Mouse (Mus musculus): ENCODE data around the gene Grik2.
A peak's percentile ranks its signal among the peaks of the same experiment; 100 is the strongest.
"Not testable (repeated sequence)": the region's sequence is repeated elsewhere in the genome, so short reads cannot be mapped to it uniquely, and the experiment has no call there.

Gene Grik2

DNA sequence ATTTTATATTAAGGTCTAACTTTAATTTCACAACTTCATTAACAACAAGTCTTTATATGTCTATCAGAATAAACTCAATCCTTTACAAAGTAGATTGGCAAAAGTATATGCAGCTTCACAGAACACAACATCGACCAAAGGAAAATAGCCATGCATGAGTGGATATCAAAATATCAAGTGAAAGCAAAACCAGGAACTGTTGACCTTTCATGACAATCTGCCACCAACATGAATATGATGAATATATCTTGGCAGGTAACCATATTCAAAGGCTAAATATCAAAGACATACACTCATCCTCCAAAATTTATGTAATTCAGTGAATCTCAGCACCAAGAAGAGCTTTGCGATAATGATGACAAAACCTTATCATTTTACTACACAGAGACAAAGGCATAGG lies 141.4 kb downstream of the Grik2 start:
- DNase-seq: no peak

DNA sequence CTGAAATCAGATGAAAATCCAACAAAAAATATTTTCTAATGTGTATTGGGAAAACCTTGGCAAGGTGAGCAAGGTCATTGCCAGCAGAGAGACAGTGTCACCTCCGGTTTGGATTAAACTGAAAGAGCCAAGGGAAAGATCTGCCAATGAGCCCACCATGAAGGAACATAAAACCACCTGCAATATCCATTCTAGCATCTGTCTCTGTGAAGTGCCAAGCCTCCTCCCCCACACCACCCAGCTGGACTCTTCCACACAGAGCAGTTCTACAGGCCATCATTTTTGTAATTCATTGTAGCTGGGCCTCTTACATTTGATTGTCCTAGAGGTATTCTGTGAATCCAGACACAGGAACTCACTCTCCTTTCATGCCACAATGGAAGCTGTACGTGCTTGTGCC lies 148.7 kb downstream of the Grik2 start:
- DNase-seq: peak; percentile 67 to 71

DNA sequence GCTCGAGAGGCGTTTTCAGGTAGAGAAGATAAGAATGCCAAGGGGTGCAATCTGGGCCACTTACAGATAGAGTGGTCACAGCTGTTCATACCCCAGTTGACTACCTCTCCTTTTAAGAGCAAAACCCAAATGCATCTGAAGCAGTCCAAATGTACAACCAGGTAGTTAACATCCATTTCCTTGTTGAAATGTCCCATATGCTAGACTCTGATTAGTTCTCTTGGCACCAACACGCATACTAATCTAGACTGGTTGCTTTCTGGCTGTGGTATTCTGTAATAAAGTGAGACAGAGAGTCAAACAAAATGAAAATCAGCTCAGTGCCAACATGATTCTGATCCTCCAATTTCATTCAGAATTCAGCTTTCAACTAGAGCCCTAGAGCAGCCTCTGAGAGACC lies 164.6 kb downstream of the Grik2 start:
- no peak for DNase-seq

DNA sequence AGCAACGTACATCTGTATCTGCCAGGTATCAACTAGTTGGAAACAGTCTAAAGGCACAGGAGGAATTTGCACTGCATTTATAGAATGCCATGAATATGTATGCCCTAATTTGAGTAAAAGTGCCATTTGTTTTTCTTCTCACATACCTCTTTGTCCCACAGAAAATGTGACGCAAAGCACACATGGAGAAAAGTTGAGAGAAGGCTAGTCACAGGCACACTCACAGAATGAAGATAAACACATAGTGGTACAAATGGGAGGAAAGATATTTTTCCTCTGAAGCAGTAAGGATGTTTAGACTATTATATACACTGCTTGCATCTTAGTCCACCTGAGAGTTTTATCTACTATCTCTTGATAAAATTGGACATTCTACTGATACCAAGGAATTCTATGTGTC lies 190.9 kb downstream of the Grik2 start:
- DNase-seq: no peak

DNA sequence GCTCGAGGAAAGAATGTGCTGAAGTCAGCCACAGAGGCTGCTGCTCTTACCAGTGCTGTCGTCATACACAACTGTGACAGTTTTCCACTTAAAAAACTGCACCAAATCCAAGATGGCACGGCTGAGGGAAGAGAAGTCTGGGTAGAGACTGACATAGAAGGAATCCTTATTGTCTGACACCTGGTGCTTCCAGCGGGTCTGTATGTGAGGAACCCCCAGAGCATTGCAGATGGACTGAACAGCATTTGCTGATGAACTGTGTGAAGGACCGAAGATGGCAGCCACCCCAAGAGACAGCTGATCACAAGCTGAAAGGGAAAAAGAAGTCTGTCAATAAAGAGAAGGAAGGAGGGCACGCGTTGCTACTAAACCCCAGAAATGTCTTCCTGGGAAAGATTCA lies 215.1 kb downstream of the Grik2 start:
- DNase-seq: no peak

DNA sequence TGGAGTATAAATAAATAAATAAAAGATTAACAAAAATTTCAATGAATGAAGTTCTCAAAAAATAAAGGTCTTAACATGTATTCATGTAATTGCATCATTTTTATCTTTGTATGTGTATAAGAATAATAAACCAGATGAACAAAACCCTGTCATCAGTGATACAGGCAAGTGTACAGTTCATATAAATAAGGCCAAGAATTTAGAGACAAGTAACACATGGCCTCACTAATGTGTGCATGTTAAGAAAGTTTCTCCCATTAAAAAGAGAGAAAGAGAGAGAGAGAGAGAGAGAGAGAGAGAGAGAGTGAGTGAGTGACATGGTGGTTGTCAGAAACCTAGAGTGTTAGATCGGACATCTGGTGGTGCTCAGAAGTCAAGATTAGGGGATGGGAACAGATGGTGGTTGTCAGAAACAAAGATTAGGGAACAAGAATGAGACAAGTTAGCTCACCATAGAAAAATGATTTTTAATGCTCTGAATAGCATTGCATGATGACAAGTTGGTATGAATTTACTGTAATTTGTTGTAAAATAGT lies 228.6 kb downstream of the Grik2 start:
- DNase-seq: no peak

DNA sequence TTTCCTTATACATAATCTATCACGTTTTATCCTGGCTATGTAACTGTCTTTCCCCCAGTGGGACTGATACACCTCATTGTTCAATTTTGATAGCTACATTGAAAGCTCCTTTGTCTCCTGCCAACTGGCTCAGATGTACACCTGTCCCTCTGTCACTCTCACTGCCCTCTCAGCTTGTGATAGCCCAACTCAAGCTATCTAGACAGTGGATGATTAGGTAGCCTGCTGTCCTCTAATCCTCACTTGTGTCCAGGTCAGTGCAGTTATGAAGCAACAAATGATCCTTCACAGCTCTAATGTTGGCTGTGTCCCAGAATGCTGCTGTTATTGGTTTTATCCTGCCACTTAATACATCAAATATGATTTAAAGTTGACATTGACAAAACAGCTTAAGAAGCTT lies 246.3 kb downstream of the Grik2 start:
- DNase-seq: peak in 1 of 2 experiments; percentile 48

DNA sequence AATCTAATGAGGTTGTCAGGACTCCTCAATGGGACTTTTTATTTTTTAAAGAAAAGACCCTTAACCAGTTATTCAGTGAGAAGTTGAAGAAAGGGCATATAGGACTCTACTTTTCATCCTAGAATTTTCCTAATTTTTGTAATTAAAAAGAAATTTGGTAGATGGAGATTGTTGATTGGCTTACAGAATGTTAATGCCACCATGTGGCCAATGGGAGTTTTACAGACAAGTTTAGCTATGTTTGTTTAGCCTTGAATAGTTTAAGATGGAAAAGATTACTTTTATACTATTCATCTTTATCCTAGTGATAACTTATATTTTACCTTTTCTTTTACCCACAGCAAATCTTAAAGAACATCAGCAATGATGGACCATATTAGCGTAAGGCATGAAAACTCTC lies 268.8 kb downstream of the Grik2 start:
- no peak for DNase-seq

DNA sequence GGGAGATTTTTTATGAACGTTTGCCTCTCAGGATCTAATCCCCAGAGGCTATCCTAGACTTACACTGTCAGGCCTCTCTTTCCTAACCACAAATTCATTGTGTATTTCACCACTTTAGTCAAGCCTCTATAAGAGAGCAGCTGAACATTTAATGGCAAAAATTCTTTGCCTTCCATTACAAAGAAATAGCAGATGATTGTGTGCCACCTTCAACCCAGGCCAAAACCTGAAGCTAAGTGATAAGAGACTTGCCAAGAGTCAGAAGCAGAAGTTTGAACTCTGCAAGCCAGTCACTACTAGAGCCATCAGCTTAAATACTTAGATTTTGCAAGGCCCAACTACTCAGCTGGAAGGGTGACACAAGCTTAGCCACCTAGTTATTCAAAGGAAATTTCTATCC lies 287.9 kb downstream of the Grik2 start:
- DNase-seq: no peak

DNA sequence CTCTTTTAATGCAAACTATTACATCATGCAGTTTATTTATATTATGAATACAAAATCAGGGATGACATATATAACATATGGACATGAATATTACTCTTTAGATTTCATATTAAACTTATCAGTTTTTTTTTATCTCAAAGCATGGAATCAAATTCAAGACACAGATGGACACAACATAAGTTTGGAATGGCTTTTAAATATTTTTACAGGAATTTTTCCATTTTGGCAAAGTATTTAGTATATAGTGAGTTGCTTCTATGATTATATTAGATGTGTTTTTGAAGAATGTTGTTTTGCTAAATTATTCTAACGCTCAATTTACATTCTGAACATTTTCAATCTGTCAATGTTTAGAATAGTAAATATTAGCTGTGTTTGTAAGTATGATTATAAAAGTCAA lies 291.3 kb downstream of the Grik2 start:
- DNase-seq: no peak

DNA sequence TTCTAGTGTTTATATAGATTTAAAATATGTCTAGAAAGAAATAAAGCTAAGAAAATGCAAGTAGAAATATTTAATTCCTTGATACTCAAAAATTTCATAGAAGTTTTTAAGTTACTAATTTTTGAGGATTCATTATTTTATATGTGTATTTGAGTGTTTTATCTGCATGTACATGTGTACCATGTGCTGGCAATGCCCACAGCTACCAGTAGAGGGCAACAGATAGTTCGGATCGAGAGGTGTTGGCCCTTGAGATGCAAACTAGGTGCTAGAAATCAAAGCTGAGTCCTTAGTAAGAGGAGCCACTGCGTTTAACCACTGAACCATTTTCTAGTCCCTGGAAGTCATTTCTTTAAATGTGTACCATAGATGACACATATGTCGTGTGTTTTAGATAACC lies 307.1 kb downstream of the Grik2 start:
- no peak for DNase-seq

DNA sequence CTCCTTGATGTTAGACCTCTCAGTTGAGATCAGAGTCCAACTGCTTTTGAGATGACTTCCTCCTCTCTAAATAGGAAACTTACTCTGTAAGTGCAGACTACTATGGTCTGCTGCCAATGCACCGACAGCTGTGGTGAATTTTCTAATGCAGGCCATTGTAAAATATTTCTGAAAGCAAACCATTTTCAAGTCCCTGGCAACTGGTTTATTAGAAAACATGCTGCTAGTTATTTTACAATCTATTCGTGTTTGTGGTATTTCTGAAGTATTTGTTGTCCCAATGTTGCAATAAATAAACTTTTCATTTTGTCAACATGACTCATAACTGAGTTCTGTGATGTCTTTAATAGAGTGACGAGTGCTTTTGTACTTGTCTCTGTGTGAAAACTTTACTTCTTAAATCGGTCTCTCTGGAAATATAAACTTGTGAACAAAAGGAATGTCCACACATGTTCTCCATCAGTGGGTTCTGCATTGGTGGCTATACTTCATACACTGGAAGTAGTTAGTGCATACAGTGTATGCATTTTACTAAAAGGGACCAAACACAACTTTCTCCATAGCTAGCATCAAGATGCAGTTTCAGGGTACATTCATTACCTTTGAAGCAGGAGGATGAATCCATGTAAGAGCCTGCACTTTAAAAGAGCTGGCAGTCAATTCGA lies 308.3 kb downstream of the Grik2 start:
- no peak for DNase-seq

DNA sequence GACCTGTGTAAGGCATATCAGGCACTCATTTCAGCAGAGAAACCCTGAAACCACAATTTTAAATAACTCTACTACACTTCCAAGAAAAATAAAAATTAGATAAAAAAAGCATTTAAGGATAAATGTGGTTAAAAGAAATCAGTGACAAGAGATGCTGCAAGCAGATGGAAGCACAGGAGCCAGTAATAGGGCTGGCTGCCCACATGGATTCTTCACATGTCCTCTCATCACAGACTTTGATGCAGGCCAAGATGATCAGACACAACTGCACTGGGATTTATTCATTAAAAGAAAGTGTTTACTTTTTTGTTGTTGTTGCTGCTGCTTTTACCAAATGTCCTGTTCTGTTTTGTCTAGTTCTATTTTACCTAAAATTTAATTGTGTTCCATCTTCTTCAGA lies 315.0 kb downstream of the Grik2 start:
- peak in 1 of 2 experiments; percentile 12 for DNase-seq

DNA sequence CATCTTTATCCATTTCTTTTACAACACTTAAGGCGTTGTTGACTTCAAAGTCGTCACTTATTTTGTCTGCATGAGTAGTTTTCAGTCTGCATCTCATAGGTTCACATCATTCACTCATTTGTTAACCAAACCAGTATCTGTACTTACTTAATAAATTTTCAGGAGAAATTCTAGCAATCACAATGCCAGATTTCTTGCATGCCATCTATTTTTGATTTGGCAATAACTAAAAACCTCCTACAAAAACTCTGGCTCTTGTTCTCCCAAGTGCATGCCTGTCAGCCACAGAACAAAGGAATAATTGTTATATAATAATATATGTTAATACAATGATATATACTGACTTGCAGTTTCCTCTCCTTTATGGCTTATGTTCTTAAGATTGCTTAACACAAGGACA lies 331.8 kb downstream of the Grik2 start:
- no peak for DNase-seq

DNA sequence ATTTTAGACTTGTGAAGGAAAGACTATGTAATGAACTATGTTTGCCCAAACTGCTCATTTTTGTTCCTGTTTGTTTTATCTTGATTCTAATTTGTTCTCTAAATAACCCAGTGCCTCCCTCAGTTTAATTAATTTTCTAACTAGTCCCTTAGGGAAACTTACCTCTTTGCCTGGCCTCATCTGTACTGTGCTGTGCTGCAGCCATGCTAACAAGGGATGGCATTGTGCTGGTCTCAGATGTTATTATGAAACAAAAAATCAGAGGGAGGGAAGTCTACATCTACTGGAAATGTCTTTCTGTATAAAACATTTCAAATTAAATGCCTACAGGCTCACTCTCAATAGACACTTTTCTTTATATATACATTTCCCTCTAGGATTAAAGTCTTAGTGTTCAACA lies 335.0 kb downstream of the Grik2 start:
- DNase-seq: no peak

DNA sequence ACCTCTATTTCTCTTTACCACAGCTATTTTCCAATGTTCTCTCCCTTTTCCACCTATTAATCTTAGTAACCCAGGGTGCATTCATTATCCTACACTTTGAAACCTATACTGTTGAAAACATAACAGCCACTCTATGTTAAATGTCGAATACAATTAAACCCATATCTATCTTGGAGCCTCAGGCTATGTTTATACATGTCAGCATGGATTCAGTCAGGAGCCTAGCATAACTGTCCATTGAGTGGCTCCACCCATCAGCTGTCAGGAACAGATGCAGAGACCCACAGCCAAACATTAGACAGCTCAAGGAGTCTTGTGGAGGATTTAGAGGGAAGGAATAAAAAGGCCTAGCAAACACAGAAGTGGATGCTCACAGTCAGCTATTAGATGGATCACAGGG lies 347.2 kb downstream of the Grik2 start:
- DNase-seq: no peak

DNA sequence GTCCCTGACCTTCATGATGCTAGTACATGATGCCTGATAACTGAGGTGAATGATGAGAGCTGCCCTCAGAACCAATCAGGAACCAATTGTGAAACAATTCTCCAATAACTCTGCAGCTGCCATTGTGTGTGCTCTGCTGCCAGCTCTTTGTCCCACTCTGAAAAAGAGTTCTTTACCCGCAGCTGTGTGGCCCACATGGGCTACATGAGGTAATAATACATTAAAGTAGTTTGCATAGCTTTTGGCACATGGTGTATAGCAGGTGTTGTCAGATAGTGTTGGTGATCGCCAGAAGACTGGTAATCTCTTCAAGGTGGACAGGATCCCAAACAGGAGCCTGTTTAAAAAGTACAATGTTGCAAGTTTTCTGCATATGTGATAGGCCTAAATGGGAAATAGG lies 351.5 kb downstream of the Grik2 start:
- no peak for DNase-seq

DNA sequence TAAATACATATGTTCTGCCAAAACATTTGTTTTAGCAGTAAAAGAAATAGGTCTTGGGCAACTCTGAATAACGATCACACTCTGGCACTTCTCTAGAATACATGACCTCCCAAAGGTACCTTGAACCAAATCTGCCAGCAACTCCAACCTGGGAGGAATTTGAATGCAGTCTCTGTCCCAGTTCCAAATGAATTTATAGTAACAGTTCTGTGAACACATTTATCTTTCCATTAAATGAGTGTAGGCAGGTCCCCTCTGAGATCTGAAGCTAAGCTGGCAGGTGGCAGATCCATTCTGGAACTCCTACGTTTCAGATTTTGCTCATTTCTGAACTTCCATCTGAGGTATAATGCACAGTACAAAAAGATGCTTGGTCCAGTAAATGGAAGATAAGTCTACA lies 352.3 kb downstream of the Grik2 start:
- peak; percentile 38 to 46 for DNase-seq

DNA sequence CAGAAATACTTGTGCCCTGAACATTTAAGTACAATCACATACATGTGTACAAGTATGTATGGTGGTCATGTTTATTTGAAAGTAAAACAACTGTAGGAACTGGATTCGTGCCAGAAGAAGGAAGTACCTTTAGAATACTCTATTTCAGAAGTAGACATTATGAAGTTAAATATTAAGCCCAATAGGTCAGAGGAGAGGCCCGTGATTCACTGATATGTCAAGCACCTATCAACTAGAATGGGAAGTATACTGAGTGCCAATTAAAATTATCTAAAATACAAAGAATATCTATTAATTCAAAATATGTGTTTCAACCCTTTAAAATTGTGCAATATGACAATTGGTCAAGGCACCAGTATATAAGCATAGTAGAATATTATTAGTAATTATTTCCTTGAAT lies 355.7 kb downstream of the Grik2 start:
- no peak for DNase-seq

DNA sequence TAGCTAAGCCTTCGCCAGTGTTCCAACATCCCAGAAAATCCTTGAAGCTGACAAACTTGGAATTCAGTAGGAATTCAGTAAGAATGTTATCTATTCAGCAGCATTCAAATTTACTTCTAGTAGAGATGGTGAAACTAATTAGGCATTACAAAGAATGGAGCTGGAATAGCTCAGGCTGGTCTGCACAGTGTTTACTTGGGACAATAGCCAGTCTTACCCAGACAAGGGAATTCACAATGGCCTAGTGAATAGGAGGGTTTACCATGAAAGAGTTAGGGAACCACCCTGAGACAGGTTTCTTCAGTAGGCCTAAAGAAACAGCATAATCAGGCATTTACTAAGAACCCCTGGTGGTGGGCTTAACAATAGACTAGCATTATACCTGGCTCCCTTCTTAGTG lies 371.4 kb downstream of the Grik2 start:
- not testable (repeated sequence) for DNase-seq

DNA sequence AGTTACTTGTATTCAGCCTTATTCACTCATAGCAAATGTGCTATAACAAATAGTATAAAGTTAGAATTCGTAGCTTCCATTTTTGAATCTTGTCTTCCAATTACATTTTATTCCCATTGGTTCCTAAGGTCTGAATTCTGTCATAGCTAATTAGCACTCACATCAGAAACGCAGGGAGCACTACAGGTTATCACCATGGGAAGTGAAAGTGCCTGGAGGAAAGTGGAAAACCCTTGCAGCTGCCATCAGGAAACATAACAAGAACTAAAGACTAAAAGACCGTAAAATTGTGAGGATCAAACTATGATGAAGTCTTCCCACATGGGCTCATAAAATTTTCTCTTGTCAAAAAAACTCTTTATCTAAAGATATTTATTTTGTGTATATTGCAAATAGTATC lies 405.6 kb downstream of the Grik2 start:
- peak; percentile 17 to 18 for DNase-seq

DNA sequence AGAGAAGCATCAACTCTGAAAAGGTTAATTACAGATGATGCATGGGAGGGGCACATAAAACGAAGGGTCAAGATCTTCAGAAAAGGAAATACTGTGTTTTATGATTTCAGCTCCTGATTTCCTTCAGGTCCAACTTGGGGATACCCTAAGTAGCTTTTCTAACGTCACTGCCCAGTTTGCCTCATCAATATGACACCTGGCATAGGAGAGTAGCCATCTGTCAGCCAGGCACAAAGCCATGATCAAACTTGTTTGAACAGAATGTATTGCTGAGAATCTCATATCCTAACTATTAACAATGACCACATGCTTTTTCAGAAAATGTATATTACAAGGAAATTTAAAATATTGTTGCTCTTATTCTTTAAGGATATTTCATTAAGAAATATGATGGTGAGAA lies 406.7 kb downstream of the Grik2 start:
- peak; percentile 88 for DNase-seq

DNA sequence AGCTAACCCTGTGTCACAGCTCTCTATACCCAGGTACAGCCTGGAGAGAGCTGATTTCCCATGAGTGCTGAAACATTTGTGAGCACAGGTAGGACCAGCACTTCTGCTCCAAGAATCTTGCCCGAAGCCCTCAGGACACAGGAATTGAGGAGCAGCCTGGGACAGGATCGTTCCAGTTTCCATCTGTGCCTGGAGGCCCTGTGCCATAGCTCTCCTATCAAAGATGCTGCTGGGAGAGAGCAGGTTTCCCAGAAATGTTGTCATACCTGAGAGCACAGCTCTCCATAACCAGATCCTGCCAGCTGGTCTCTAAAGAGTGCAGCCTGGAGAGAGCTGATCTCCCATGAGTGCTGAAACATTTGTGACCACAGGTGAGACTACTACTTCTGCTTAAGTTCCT lies 420.0 kb downstream of the Grik2 start:
- peak; percentile 62 to 74 for DNase-seq

DNA sequence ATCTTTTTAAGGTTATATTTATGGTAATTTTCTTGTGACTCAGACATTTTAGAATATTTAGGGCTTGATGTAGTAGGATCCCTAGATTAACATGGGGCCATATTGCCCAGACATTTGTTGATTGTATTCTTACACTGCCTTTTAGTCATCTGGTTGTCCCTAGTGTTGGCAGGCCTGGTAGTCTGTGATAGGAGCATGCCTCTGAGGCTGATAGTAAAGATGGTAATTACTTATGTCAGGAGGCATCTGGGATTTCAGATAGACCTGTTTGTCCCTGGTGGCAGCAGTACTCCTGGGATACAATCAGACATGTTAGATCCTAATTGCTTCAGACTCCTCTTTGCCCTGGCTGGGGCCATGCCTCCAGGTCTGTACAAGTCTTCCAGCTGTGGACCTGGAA lies 423.3 kb downstream of the Grik2 start:
- DNase-seq: no peak

DNA sequence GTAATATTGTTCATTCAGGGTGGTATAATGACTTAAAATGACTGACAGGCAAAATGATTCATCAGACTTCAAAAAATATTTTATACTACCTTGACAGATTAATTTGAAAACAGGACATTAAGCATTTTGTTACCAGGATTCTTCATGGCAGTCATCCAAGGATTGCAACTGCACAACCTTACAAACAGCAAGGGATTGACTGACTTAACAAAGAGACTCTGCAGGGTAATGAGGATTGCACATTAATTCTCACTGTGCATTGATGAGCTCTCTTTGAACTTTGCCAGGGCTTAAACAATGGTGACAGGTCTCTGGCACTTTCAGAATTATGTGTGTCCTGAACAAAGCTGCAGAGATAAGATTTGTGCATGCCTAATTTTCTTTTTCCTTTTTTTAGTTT lies 466.2 kb downstream of the Grik2 start:
- peak in 1 of 2 experiments; percentile 6 for DNase-seq
